Mouse (Mus musculus): Measurements from ENCODE around the gene Smg1.

DNA sequence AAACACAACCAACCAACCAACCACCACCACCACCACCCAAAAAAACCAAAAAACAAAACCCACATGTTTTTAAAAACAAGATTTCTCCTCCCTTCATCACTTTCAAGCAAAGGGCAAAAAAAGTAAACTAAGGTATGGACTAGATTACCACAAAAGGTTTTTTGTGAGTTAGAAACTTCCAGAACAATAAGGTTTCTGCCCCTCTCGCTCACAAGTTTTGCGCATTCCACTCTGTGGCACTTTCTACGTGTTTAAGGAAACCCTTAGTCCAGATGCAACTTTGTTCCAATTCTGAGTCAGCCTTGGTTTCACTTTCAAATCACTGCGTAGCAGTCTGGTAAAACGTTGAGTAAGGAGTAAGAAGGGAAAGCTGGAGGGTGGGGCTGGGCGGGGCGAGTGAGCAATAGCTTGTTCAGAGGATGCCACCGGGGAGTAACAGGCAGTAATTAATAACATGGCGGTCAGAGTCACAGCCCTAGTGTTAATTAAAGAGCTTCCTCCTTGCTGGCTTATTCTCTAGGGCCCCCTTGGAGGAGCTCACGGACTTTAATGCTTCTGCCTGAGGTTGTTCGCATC lies 34.0 kb upstream of the Smg1 start:
- TF ChIP-seq GATA1 (IDR thresholded peaks at IDR 0.05; ENCODE audit: borderline replicate concordance, low read length) = no peak
- no peak for TF ChIP-seq FLI1 (IDR thresholded peaks at IDR 0.05; ENCODE audit: low read length)

Measured in megakaryocyte, embryonic 14.5 days (primary cell).